Mouse (Mus musculus): Measurements from ENCODE around the gene Avpr2. TPM values are rescaled to one million over a fixed set of nuclear protein-coding genes. Genes with fewer than 3 reads are reported as not detected.

The Avpr2 gene
- polyA plus RNA-seq (2012; fragmentation: generic; extraction: Trizol): 0.02 TPM
- long read RNA-seq, experiment 1: 0 reads
- long read RNA-seq, experiment 2: 0 reads

- Histone ChIP-seq H3K79me2 (ENCODE audit: control insufficient read depth, insufficient read depth) (no peaks in the 10 kb centered on the region), H3K4me3 (ENCODE audit: insufficient read depth, poor library complexity, severe bottlenecking) (no peak within 1 kb of the TSS), H3K27me3 (ENCODE audit: control insufficient read depth, insufficient read depth, insufficient read length) (peaks cover 20% of the 10 kb centered on the region), H3ac (ENCODE audit: control insufficient read depth, insufficient read length, low read depth) (no peak within 1 kb of the TSS), H3K36me3 (ENCODE audit: control insufficient read depth, insufficient read depth) (no peaks in the 10 kb centered on the region), H3K79me3 (ENCODE audit: low read depth) (no peaks in the 10 kb centered on the region)
- TF ChIP-seq MYOD1 (IDR thresholded peaks at IDR 0.05; ENCODE audit: control insufficient read depth, insufficient read length, low read depth) (no peak), CTCF (IDR thresholded peaks at IDR 0.05; ENCODE audit: control insufficient read depth, insufficient read depth, insufficient read length) (no peak), USF1 (IDR thresholded peaks at IDR 0.05; ENCODE audit: low read depth) (no peak), MAX (IDR thresholded peaks at IDR 0.05) (no peak), CEBPB (IDR thresholded peaks at IDR 0.05; ENCODE audit: low read depth) (no peak), FOSL1 (IDR thresholded peaks at IDR 0.05; ENCODE audit: insufficient read depth, low read length, poor library complexity, severe bottlenecking) (no peak), MYOG (IDR thresholded peaks at IDR 0.05; ENCODE audit: control insufficient read depth, extremely low read depth, insufficient read length) (no peak)
Observed at GRCm38 (mm10) chrX:73891551-73892152, at the start of gene Avpr2. Gene Avpr2 (plus strand): TSS chrX:73892102.

GRCm38 (mm10) chrX:73854326-73855086 lies 37.4 kb upstream of the Avpr2 start:
- H3K79me2 ChIP-seq (ENCODE audit: control insufficient read depth, insufficient read depth): no peaks in the 10 kb centered on the region
- H3K4me3 ChIP-seq (ENCODE audit: insufficient read depth, poor library complexity, severe bottlenecking): no peak overlapping the region
- no peak for TF ChIP-seq MYOD1 (IDR thresholded peaks at IDR 0.05; ENCODE audit: control insufficient read depth, insufficient read length, low read depth)
- no peak for TF ChIP-seq USF1 (IDR thresholded peaks at IDR 0.05; ENCODE audit: low read depth)
- TF ChIP-seq FOSL1 (IDR thresholded peaks at IDR 0.05; ENCODE audit: insufficient read depth, low read length, poor library complexity, severe bottlenecking): no peak
- no peak for TF ChIP-seq MAX (IDR thresholded peaks at IDR 0.05)
- TF ChIP-seq MYOG (IDR thresholded peaks at IDR 0.05; ENCODE audit: control insufficient read depth, extremely low read depth, insufficient read length): no peak
- TF ChIP-seq CTCF (IDR thresholded peaks at IDR 0.05; ENCODE audit: control insufficient read depth, insufficient read depth, insufficient read length): no peak
- no peak for TF ChIP-seq CEBPB (IDR thresholded peaks at IDR 0.05; ENCODE audit: low read depth)
- no peaks in the 10 kb centered on the region for H3K79me3 ChIP-seq (ENCODE audit: low read depth)
- H3K27me3 ChIP-seq (ENCODE audit: control insufficient read depth, insufficient read depth, insufficient read length): peaks cover 3% of the 10 kb centered on the region
- H3K36me3 ChIP-seq (ENCODE audit: control insufficient read depth, insufficient read depth): no peaks in the 10 kb centered on the region
- no peak overlapping the region for H3ac ChIP-seq (ENCODE audit: control insufficient read depth, insufficient read length, low read depth)

- TF ChIP-seq CTCF (IDR thresholded peaks at IDR 0.05; ENCODE audit: control insufficient read depth, insufficient read depth, insufficient read length) (no peak), MAX (IDR thresholded peaks at IDR 0.05) (no peak), MYOD1 (IDR thresholded peaks at IDR 0.05; ENCODE audit: control insufficient read depth, insufficient read length, low read depth) (no peak), MYOG (IDR thresholded peaks at IDR 0.05; ENCODE audit: control insufficient read depth, extremely low read depth, insufficient read length) (no peak), CEBPB (IDR thresholded peaks at IDR 0.05; ENCODE audit: low read depth) (no peak), USF1 (IDR thresholded peaks at IDR 0.05; ENCODE audit: low read depth) (no peak), FOSL1 (IDR thresholded peaks at IDR 0.05; ENCODE audit: insufficient read depth, low read length, poor library complexity, severe bottlenecking) (no peak)
- no peak overlapping the region for H3ac ChIP-seq (ENCODE audit: control insufficient read depth, insufficient read length, low read depth)
- H3K36me3 ChIP-seq (ENCODE audit: control insufficient read depth, insufficient read depth): no peaks in the 10 kb centered on the region
- no peaks in the 10 kb centered on the region for H3K79me3 ChIP-seq (ENCODE audit: low read depth)
- peaks cover 3% of the 10 kb centered on the region for H3K27me3 ChIP-seq (ENCODE audit: control insufficient read depth, insufficient read depth, insufficient read length)
- H3K4me3 ChIP-seq (ENCODE audit: insufficient read depth, poor library complexity, severe bottlenecking): no peak overlapping the region
- no peaks in the 10 kb centered on the region for H3K79me2 ChIP-seq (ENCODE audit: control insufficient read depth, insufficient read depth)
Observed at GRCm38 (mm10) chrX:73855087-73855408, 36.9 kb upstream of the Avpr2 start.

- no peak overlapping the region for H3ac ChIP-seq (ENCODE audit: control insufficient read depth, insufficient read length, low read depth)
- no peaks in the 10 kb centered on the region for H3K79me2 ChIP-seq (ENCODE audit: control insufficient read depth, insufficient read depth)
- H3K36me3 ChIP-seq (ENCODE audit: control insufficient read depth, insufficient read depth): no peaks in the 10 kb centered on the region
- H3K79me3 ChIP-seq (ENCODE audit: low read depth): no peaks in the 10 kb centered on the region
- H3K4me3 ChIP-seq (ENCODE audit: insufficient read depth, poor library complexity, severe bottlenecking): no peak overlapping the region
- TF ChIP-seq USF1 (IDR thresholded peaks at IDR 0.05; ENCODE audit: low read depth): no peak
- TF ChIP-seq CTCF (IDR thresholded peaks at IDR 0.05; ENCODE audit: control insufficient read depth, insufficient read depth, insufficient read length): no peak
- no peak for TF ChIP-seq FOSL1 (IDR thresholded peaks at IDR 0.05; ENCODE audit: insufficient read depth, low read length, poor library complexity, severe bottlenecking)
- TF ChIP-seq MYOG (IDR thresholded peaks at IDR 0.05; ENCODE audit: control insufficient read depth, extremely low read depth, insufficient read length): no peak
- TF ChIP-seq CEBPB (IDR thresholded peaks at IDR 0.05; ENCODE audit: low read depth): no peak
- TF ChIP-seq MAX (IDR thresholded peaks at IDR 0.05): no peak
- TF ChIP-seq MYOD1 (IDR thresholded peaks at IDR 0.05; ENCODE audit: control insufficient read depth, insufficient read length, low read depth): no peak
- no peaks in the 10 kb centered on the region for H3K27me3 ChIP-seq (ENCODE audit: control insufficient read depth, insufficient read depth, insufficient read length)
Observed at GRCm38 (mm10) chrX:73864692-73865091, 27.2 kb upstream of the Avpr2 start.

- Histone ChIP-seq H3K27me3 (ENCODE audit: control insufficient read depth, insufficient read depth, insufficient read length) (no peaks in the 10 kb centered on the region), H3K79me2 (ENCODE audit: control insufficient read depth, insufficient read depth) (no peaks in the 10 kb centered on the region), H3K4me3 (ENCODE audit: insufficient read depth, poor library complexity, severe bottlenecking) (no peak overlapping the region), H3K36me3 (ENCODE audit: control insufficient read depth, insufficient read depth) (no peaks in the 10 kb centered on the region), H3ac (ENCODE audit: control insufficient read depth, insufficient read length, low read depth) (no peak overlapping the region), H3K79me3 (ENCODE audit: low read depth) (no peaks in the 10 kb centered on the region)
- TF ChIP-seq CEBPB (IDR thresholded peaks at IDR 0.05; ENCODE audit: low read depth) (no peak), MYOD1 (IDR thresholded peaks at IDR 0.05; ENCODE audit: control insufficient read depth, insufficient read length, low read depth) (no peak), MAX (IDR thresholded peaks at IDR 0.05) (no peak), CTCF (IDR thresholded peaks at IDR 0.05; ENCODE audit: control insufficient read depth, insufficient read depth, insufficient read length) (no peak), FOSL1 (IDR thresholded peaks at IDR 0.05; ENCODE audit: insufficient read depth, low read length, poor library complexity, severe bottlenecking) (no peak)
Observed at GRCm38 (mm10) chrX:73867256-73867655, 24.6 kb upstream of the Avpr2 start.

Measured in C2C12 (cell line).